Mouse (Mus musculus) cerebellum, adult 2 months (tissue): ENCODE results near the gene Gnai1. TPM values are rescaled to one million over a fixed set of nuclear protein-coding genes. Genes with fewer than 3 reads are reported as not detected.

Experiments
- DNase-seq, 2 experiments: peaks; one replicate each; pipeline ENCODE4 v3.0.0; 2021
- H3K27ac ChIP-seq: fragments of 200-500 bp; 2 replicates; pipeline ENCODE4 v1.5.1; 2012; ENCODE audit warnings: low read length, control low read depth, inconsistent platforms; ENCODE audit not compliant: insufficient read depth
- H3K27me3 ChIP-seq: fragments of 200-500 bp; 2 replicates; pipeline ENCODE4 v1.6.1; 2012; ENCODE audit warnings: inconsistent platforms, mild to moderate bottlenecking, low read length, moderate library complexity; ENCODE audit not compliant: control insufficient read depth, insufficient read depth
- H3K4me1 ChIP-seq: fragments of 200-500 bp; 2 replicates; pipeline ENCODE4 v1.6.1; 2011; ENCODE audit warnings: low read length; ENCODE audit not compliant: control insufficient read depth, insufficient read depth
- H3K4me3 ChIP-seq: fragments of 200-500 bp; replicated peaks from 2 replicates; pipeline ENCODE3; 2011; ENCODE audit warnings: mild to moderate bottlenecking, low read depth, low read length, control low read depth; ENCODE audit not compliant: insufficient read depth
- CTCF ChIP-seq: fragments of 200-500 bp; IDR thresholded peaks from 2 replicates; pipeline ENCODE4 v1.5.1; 2011; ENCODE audit warnings: low read depth, mild to moderate bottlenecking, control low read depth, low read length, moderate library complexity, borderline replicate concordance; ENCODE audit not compliant: insufficient read depth
- POLR2A ChIP-seq: fragments of 200-500 bp; IDR thresholded peaks from 2 replicates; pipeline ENCODE4 v1.6.1; 2011; ENCODE audit warnings: low read length, control low read depth, borderline replicate concordance; ENCODE audit not compliant: insufficient read depth
- WGBS: fragments of 180-500 bp; shearing (Covaris S2); methylation state at CpG from one replicate; pipeline ENCODE4 v1.1.7; 2018; 5-methylcytosine and 5-hydroxymethylcytosine counted together
- polyA plus RNA-seq: library from polyadenylated mRNA; depleted of rRNA; stranded (reverse); fragments of >200 nt; gene quantifications from 2 replicates; pipeline ENCODE4 v1.2.3, GENCODE M21; 2012

Gene Gnai1
- polyA plus RNA-seq, 1 experiment: 108 TPM

- no peak for TF ChIP-seq CTCF
- no peak for TF ChIP-seq POLR2A
- Histone ChIP-seq H3K27ac (no peak overlapping the region), H3K4me1 (peaks cover 11% of the 10 kb centered on the region), H3K27me3 (no peaks in the 10 kb centered on the region), H3K4me3 (no peak overlapping the region)
- no peak for DNase-seq
- WGBS: 93% methylated on average over 3 of the region's 3 CpGs
Measured at GRCm38 (mm10) chr5:18321661-18322060, 38.5 kb downstream of the Gnai1 start.

- no peak overlapping the region for H3K27ac ChIP-seq
- no peak for TF ChIP-seq CTCF
- no peak for TF ChIP-seq POLR2A
- no peak overlapping the region for H3K4me3 ChIP-seq
- 17% methylated on average over 4 of the region's 4 CpGs for WGBS
- no peaks in the 10 kb centered on the region for H3K27me3 ChIP-seq
- peaks cover 11% of the 10 kb centered on the region for H3K4me1 ChIP-seq
- peak; percentile 25 to 57 for DNase-seq
Measured at GRCm38 (mm10) chr5:18318846-18319245, 41.3 kb downstream of the Gnai1 start.

- WGBS: 10% methylated on average over 1 of the region's 1 CpGs
- peaks cover 9% of the 10 kb centered on the region; the same call in 1 of the 2 replicates for H3K4me1 ChIP-seq
- H3K4me3 ChIP-seq: no peak overlapping the region
- peak in 1 of 2 experiments; percentile 62 for DNase-seq
- no peak for TF ChIP-seq POLR2A
- no peak for TF ChIP-seq CTCF
- H3K27me3 ChIP-seq: no peaks in the 10 kb centered on the region
- peak overlapping the region; percentile 40 for H3K27ac ChIP-seq
Measured at GRCm38 (mm10) chr5:18307229-18307804, 52.8 kb downstream of the Gnai1 start.

- Histone ChIP-seq H3K27me3 (no peaks in the 10 kb centered on the region), H3K27ac (no peak overlapping the region), H3K4me1 (no peaks in the 10 kb centered on the region), H3K4me3 (no peak overlapping the region)
- 26% methylated on average over 2 of the region's 2 CpGs for WGBS
- DNase-seq: no peak
- TF ChIP-seq POLR2A (no peak), CTCF (no peak)
Measured at GRCm38 (mm10) chr5:18296584-18296983, 63.6 kb downstream of the Gnai1 start.

GRCm38 (mm10) chr5:18292744-18293143 is 67.4 kb downstream of the Gnai1 start:
- TF ChIP-seq POLR2A (no peak), CTCF (no peak)
- DNase-seq: peak in 1 of 2 experiments; percentile 14

GRCm38 (mm10) chr5:18289530-18289929 is 70.6 kb downstream of the Gnai1 start:
- peaks cover 4% of the 10 kb centered on the region; the same call in 1 of the 2 replicates for H3K4me1 ChIP-seq
- H3K27me3 ChIP-seq: no peaks in the 10 kb centered on the region
- 43% methylated on average over 4 of the region's 4 CpGs for WGBS
- TF ChIP-seq CTCF: no peak
- no peak for TF ChIP-seq POLR2A
- no peak overlapping the region for H3K27ac ChIP-seq
- no peak overlapping the region for H3K4me3 ChIP-seq
- no peak for DNase-seq

More at GRCm38 (mm10) chr5:18292744-18293143, 67.4 kb downstream of the Gnai1 start:
- Histone ChIP-seq H3K4me3 (no peak overlapping the region), H3K27me3 (no peaks in the 10 kb centered on the region), H3K27ac (no peak overlapping the region), H3K4me1 (peaks cover 4% of the 10 kb centered on the region; the same call in 1 of the 2 replicates)
- WGBS: 33% methylated on average over 5 of the region's 5 CpGs

- TF ChIP-seq CTCF (no peak), POLR2A (no peak)
- H3K27me3 ChIP-seq: no peaks in the 10 kb centered on the region
- WGBS: 20% methylated on average over 7 of the region's 7 CpGs
- no peak overlapping the region for H3K27ac ChIP-seq
- H3K4me3 ChIP-seq: no peak overlapping the region
- peak; percentile 33 to 53 for DNase-seq
- peaks cover 4% of the 10 kb centered on the region; the same call in 1 of the 2 replicates for H3K4me1 ChIP-seq
Measured at GRCm38 (mm10) chr5:18288694-18289093, 71.5 kb downstream of the Gnai1 start.

- H3K4me1 ChIP-seq: peaks cover 4% of the 10 kb centered on the region; the same call in 1 of the 2 replicates
- no peak for DNase-seq
- no peak overlapping the region for H3K27ac ChIP-seq
- TF ChIP-seq POLR2A: no peak
- WGBS: 30% methylated on average over 3 of the region's 3 CpGs
- H3K4me3 ChIP-seq: no peak overlapping the region
- no peaks in the 10 kb centered on the region for H3K27me3 ChIP-seq
Measured at GRCm38 (mm10) chr5:18288079-18288478, 72.1 kb downstream of the Gnai1 start.

GRCm38 (mm10) chr5:18282095-18282494 is 78.1 kb downstream of the Gnai1 start:
- Histone ChIP-seq H3K27me3 (no peaks in the 10 kb centered on the region), H3K27ac (no peak overlapping the region), H3K4me1 (no peaks in the 10 kb centered on the region), H3K4me3 (no peak overlapping the region)
- DNase-seq: no peak
- no peak for TF ChIP-seq CTCF
- no peak for TF ChIP-seq POLR2A
- WGBS: 90% methylated on average over 3 of the region's 3 CpGs
